Mouse (Mus musculus) layer of hippocampus, adult 2 months (tissue): ENCODE data around the gene Eef1akmt2. TPM values are rescaled to one million over a fixed set of nuclear protein-coding genes. Genes with fewer than 3 reads are reported as not detected.

Experiments used
- DNase-seq, 2 experiments: peaks; one replicate each; pipeline ENCODE4 v3.0.0; 2022; ENCODE audit warnings: low spot score in 2 of 2
- H3K27ac ChIP-seq: fragments of 200-600 bp; 2 replicates; pipeline ENCODE4 v1.8.1; 2022
- H3K4me3 ChIP-seq: fragments of 200-600 bp; 2 replicates; pipeline ENCODE4 v1.8.1; 2022; ENCODE audit warnings: mild to moderate bottlenecking
- CTCF ChIP-seq: fragments of 200-600 bp; conservative IDR thresholded peaks from 2 replicates; pipeline ENCODE4 v1.8.1; 2022; ENCODE audit warnings: antibody characterized with exemption, mild to moderate bottlenecking, moderate library complexity
- total RNA-seq, 2 experiments: library from RNA; stranded (reverse); gene quantifications; 2 replicates each; pipeline ENCODE4 v1.2.3; 2021

The Eef1akmt2 gene
- total RNA-seq, 2 experiments from 2014 or later = 35.8 to 38.6 TPM

DNA sequence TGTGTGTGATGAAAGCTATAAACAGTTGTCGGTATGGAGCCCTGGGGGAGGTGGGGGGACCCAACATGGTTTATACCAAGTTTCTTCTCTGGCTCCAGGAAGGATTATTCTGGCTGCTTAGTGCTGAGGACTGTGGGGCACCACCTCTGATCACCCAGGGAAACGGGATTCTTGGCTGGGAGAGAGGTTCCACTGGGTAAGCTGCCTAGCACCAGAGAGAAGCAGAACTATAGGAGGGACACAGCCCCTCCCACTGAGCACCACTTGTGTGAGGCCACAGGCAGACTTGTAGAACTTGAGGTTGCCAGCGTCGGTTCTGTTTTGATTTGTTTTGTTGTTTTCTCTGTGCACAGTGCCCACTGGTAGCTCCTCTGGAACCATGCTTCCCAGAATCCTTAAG, 1.5 kb upstream of the Eef1akmt2 start:
- Histone ChIP-seq H3K4me3 (no peak overlapping the region), H3K27ac (peak overlapping the region; percentile 100)
- DNase-seq = peak in 1 of 2 experiments; percentile 4
- TF ChIP-seq CTCF = no peak

- Histone ChIP-seq H3K4me3 (no peak overlapping the region), H3K27ac (peak overlapping the region; percentile 100)
- TF ChIP-seq CTCF = no peak
- DNase-seq = no peak
These were observed 888 bp upstream of the Eef1akmt2 start for GRCm38 (mm10) chr7:132853361-132853760.

DNA sequence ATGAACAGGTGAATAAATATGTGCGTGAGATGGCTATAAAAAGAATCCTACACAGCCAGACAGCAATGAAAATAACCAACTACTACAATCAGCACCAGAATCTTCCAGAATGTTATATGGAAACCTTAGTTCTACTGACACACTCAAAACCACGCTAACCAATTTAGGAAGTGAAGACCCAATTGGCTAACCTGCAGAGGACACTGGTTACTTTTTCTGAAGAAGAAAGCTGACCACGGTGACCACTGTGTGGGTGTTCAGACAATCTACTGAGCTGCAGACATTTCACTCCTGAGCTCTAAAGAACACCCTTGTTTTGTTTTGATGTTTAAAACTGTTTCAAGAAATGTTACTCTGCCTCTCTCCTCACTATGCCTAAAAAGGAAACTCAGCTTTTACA, 9.3 kb downstream of the Eef1akmt2 start:
- TF ChIP-seq CTCF = no peak
- DNase-seq = no peak

DNA sequence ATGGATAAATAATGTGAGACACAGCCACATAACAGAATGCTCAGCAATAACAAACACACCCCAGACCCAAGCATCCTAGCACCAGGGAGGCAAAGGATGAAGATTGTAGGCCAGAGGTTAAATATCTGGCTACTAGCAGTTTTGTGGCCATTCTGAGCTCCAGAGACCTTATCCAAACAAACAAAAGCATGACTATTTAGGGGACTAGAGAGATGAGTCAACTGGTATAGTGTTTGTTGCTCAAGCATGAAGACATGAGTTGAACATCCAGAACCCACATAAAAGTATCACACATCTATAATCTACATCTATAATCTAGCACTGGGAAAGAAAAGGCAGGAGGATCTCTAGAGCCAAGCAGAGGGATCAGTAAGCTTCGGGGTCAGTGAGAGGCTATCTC, 10.0 kb downstream of the Eef1akmt2 start:
- Histone ChIP-seq H3K4me3 (no peak overlapping the region), H3K27ac (no peak overlapping the region)
- no peak for TF ChIP-seq CTCF
- DNase-seq = no peak

More for the DNA sequence above, 9.3 kb downstream of the Eef1akmt2 start:
- Histone ChIP-seq H3K27ac (no peak overlapping the region), H3K4me3 (no peak overlapping the region)

GRCm38 (mm10) chr7:132841287-132841686, 11.2 kb downstream of the Eef1akmt2 start:
- no peak overlapping the region for H3K27ac ChIP-seq
- DNase-seq = no peak
- no peak overlapping the region for H3K4me3 ChIP-seq
- no peak for TF ChIP-seq CTCF

- Histone ChIP-seq H3K4me3 (no peak overlapping the region), H3K27ac (no peak overlapping the region)
- no peak for TF ChIP-seq CTCF
- DNase-seq = no peak
These were observed 21.5 kb downstream of the Eef1akmt2 start for GRCm38 (mm10) chr7:132830955-132831354.

- DNase-seq = no peak
- Histone ChIP-seq H3K4me3 (no peak overlapping the region), H3K27ac (no peak overlapping the region)
- no peak for TF ChIP-seq CTCF
These were observed 28.0 kb downstream of the Eef1akmt2 start for GRCm38 (mm10) chr7:132824346-132825022.

GRCm38 (mm10) chr7:132823832-132824231, 28.6 kb downstream of the Eef1akmt2 start:
- H3K4me3 ChIP-seq = no peak overlapping the region
- H3K27ac ChIP-seq = no peak overlapping the region
- TF ChIP-seq CTCF = no peak
- no peak for DNase-seq

- DNase-seq = no peak
- peak overlapping the region; percentile 54 for H3K27ac ChIP-seq
- no peak overlapping the region for H3K4me3 ChIP-seq
- TF ChIP-seq CTCF = no peak
These were observed 31.8 kb downstream of the Eef1akmt2 start for GRCm38 (mm10) chr7:132820692-132821091.

DNA sequence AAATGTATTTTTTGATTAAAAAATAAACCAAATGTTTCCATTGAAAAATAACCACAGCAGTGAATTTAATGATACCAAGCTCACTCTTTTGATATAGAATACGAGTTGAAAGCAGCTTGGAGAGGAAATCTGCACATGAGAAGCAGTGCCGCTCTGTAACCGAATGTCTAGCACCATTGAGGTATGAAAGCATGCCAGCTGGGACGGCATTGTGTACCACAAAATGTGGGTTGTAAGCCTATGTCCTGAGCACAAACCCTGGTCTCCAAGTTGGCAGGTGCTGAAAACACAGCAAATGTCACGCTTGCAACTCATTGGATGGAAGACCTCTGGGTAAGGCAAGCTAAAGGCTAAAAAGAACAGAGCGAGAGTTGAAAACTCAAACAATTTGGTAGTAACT, 35.4 kb downstream of the Eef1akmt2 start:
- Histone ChIP-seq H3K4me3 (no peak overlapping the region), H3K27ac (no peak overlapping the region)
- no peak for TF ChIP-seq CTCF
- no peak for DNase-seq

GRCm38 (mm10) chr7:132816528-132816927, 35.9 kb downstream of the Eef1akmt2 start:
- Histone ChIP-seq H3K27ac (no peak overlapping the region), H3K4me3 (no peak overlapping the region)
- TF ChIP-seq CTCF = no peak
- DNase-seq = no peak

DNA sequence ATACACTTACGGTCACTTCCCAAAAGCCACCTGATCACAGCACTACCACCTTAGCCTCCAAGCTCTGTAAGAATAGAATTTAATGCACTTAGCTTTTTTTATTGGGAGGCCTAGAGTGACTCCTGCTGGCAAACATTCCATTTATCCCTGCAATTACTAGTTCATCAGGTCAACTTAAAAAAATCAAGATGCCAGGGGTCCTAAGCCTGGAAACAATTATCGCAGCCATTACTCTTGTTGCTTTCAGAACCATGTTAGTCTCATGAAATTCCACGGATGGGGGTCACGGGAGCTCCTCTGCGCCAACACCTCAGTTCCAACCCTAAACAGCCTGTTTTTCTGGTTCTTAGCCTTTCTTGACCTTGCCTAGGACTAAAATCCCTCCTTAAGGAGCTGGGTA, 37.4 kb downstream of the Eef1akmt2 start:
- DNase-seq = no peak
- peak; percentile 36 for TF ChIP-seq CTCF
- no peak overlapping the region for H3K4me3 ChIP-seq
- no peak overlapping the region for H3K27ac ChIP-seq

DNA sequence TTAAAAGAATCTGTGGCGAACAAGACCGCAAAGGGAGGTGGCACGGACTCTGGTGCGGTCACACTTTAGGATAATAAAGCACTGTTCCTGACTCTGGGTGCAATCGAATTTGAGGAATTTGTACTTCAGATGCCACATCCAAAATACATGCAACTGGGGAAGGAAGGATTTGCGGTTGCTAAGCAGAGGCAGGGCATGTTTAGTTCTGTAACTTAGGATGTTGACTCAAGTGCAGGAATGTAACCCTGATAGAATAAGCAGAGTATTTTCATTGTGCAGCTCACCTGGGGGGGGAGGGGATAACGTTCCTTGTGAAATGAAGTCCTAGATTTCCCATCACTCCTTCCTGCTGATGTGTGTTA, 38.4 kb downstream of the Eef1akmt2 start:
- DNase-seq = no peak
- no peak for TF ChIP-seq CTCF
- H3K4me3 ChIP-seq = peak overlapping the region; percentile 84
- peak overlapping the region; percentile 93 for H3K27ac ChIP-seq

GRCm38 (mm10) chr7:132813416-132814088, 38.9 kb downstream of the Eef1akmt2 start, which contains the start of gene Fam53b:
TSS of gene Fam53b (minus strand) at chr7:132813886.
- peak; percentile 50 to 59 for DNase-seq

More at GRCm38 (mm10) chr7:132813416-132814088, 38.9 kb downstream of the Eef1akmt2 start, which contains the start of gene Fam53b:
- Histone ChIP-seq H3K27ac (peak within 1 kb of the TSS; percentile 93), H3K4me3 (peak within 1 kb of the TSS; percentile 84)
- peak; percentile 68 for TF ChIP-seq CTCF
